Mouse (Mus musculus) thymus, adult 18-20 months (tissue): ENCODE results near the gene Ephb1.
A peak's percentile ranks its signal among the peaks of the same experiment; 100 is the strongest.

Experiments used
- DNase-seq, 2 experiments: peaks; one replicate each; pipeline ENCODE4 v3.0.0; 2022; ENCODE audit warnings: mixed read lengths in 2 of 2

The Ephb1 gene

GRCm38 (mm10) chr9:102354561-102354973 is at the start of gene Ephb1:
Gene Ephb1, minus strand, starts transcription at chr9:102354693.
- peak in 1 of 2 experiments; percentile 5 for DNase-seq

- no peak for DNase-seq
Observed at GRCm38 (mm10) chr9:102403086-102404021, 48.9 kb upstream of the Ephb1 start.

DNA sequence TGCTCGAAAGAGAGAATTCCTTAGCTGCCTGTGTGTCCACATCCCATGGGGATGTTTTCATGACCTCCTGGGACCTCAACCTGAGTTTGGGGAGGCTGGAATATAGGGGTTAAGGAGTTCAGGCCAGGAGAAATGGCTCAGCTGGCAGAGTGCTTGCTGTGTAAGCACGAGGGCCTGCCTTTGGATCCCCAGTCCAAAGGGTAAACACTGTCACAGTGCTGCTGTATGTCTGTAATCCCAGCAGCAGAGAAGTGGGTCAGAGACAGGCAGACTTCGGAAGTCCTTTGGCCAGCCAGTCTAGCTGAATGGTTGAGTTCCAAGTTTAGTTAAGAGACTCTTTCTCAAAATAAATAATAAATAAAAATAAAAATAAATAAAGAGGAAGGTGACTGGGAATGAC is 48.2 kb upstream of the Ephb1 start:
- no peak for DNase-seq

- no peak for DNase-seq
Observed at GRCm38 (mm10) chr9:102388266-102388665, 33.8 kb upstream of the Ephb1 start.

DNA sequence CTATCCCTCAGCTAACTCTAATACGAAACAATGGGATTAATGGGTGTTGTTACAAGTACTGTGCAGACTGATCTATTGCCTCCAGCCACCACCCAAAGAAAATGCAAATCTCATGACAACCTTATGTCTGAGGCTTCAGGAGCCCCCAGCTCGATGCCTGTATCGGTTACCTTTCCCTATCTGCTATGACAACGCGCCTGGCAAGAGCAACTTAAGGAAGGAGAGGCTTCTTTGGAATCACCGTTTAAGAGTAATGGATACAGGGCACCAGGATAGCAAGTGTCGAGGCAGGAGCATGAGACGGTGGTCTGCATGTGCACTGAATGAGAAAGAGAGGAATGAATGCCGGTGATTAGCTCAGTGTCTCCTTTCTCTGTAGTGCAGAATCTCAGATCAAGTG is 32.3 kb upstream of the Ephb1 start:
- no peak for DNase-seq

- no peak for DNase-seq
Observed at GRCm38 (mm10) chr9:102380235-102380634, 25.7 kb upstream of the Ephb1 start.

DNA sequence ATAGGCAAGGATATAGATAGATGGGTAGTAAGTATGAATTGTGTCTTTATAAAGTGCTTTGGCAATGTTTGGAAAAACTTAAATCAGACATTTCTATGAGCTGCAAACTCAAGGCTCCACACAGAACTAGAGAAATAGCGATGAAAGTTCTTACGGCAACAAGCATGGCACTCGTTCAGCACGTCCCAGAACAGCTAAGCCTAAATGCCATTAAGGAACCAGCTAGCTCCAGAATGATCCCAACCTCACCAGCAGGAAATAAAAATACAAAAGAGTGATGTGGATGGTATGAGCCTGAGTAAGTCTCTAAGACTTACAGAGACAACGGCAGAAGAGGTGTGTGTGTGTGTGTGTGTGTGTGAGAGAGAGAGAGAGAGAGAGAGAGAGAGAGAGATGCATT is 20.2 kb upstream of the Ephb1 start:
- no peak for DNase-seq

GRCm38 (mm10) chr9:102373886-102374285 is 19.4 kb upstream of the Ephb1 start:
- DNase-seq = no peak

DNA sequence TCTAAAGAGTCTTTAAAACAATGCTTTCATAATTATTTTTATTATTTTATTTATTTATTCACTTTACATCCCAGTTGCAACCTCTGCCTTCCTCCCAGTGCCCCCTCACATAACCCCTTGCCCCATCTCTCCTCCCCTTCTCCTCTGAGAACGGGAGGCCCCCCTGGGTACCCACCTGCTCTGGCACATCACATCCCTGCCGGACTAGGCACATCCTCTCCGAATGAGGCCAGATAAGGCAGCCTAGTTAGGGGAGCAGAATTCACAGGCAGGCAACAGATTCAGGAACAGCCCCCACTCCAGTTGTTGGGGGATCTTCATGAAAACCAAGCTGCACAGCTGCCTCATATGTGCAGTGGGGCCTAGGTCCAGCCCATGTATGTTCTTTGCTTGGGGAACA is 17.4 kb upstream of the Ephb1 start:
- DNase-seq = no peak

DNA sequence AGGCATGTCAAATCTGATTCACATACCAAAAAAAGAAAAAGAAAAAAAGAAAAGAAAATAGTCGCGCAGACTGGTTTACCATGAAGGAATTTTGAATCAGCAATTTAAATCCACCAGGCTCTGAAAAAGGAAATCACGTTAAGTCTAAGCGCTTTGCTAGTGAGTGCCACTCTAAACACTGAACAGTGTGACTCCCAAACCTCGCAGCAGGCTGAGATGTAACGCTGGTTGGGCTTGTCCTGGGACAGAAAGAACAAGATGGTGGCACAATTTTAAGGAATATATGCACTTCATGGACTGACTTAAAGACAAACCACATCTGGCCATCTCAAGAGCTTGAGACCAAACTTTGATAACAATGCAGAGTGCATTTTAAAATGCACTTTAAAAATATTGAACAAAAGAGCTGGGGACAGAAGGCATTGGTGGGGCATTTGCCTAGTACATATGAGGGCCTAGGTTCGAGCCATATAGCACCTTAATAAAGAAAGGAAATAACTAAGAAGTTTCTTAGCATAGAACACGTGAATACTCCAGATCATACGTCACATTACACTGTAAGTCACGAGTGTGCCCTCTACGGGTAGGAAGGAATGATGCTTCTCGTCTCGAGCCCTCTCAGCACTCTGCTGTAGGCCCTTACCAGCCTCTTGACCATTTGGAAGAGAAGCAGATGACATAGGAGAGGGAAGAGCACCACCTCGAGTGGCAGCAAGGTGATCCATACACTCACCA is 16.7 kb upstream of the Ephb1 start:
- DNase-seq = no peak

DNA sequence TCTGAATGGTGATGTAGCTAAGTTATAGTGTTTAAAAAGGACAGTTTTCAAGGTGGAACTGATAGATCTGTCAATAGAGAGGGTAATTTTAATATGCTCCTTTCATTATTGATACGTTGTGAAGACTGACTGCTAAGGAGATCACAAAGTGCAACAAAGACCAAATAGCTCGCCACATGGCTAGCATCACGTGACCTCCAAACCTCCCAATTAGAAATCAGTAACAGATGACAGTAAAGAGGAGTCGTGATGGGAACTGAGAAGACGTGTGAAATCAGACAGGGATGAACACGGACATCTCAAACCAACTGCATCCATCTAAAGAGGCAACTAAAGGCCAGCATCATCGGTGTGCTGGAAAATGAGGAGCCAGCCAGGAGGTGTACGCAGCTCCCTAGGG is 15.6 kb upstream of the Ephb1 start:
- DNase-seq = no peak

GRCm38 (mm10) chr9:102369141-102369540 is 14.6 kb upstream of the Ephb1 start:
- DNase-seq = no peak

DNA sequence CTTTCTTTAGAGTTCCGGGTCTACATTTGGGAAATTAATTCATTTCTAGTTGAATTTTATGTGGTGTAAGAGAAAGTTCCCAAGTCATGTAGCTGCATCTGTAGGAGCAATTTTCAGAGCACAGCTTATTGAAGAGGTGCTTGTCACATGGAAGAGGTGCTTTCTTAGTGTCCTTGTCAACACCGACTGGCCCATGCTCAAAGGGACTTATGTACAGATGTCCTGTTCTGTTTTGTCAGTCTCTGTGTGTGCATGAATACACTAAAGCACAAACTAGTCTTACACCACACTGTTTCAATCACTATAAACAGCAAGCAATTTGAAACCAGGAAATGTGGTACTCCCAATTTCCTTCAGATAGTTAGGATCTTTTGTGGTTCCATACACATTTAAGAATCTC is 13.3 kb upstream of the Ephb1 start:
- DNase-seq = no peak

DNA sequence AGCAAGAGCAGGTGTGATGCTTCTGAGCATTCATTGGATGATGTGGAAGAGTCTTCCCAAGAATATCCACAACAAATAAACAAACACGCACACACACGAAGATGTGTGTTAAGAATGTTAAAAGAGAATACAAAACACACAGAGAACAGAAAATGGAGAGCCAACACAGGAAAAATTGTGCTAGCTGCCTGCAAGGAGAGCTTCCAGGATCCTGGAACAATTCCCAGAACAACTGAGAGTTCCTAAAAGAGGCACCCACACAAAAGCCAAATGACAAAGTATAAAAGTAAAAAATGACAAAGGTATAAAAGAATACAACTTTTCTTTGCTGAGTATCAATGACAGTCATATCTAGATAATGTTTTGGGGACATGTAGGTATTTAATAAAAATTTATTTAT is 11.0 kb upstream of the Ephb1 start:
- DNase-seq = no peak

DNA sequence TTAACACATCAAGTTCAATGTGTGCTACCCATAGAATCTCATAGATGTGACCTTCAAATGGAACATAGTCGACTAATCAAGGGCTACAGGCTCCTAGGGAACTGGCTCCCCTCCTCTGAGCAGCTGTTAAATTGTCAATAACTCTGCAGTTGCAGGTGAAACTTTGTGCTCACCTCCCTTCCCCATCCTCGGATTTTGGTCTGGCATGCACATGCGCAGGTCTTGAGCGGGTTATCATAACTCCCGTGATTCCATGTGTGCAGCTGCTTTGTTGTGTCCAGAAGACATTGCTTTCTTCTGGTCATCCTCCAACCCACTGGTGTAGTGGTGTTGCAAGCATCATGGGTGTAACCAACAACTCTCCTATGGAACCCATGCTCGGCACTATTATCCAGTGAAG is 4.8 kb upstream of the Ephb1 start:
- no peak for DNase-seq

GRCm38 (mm10) chr9:102358711-102359110 is 4.2 kb upstream of the Ephb1 start:
- DNase-seq = no peak

DNA sequence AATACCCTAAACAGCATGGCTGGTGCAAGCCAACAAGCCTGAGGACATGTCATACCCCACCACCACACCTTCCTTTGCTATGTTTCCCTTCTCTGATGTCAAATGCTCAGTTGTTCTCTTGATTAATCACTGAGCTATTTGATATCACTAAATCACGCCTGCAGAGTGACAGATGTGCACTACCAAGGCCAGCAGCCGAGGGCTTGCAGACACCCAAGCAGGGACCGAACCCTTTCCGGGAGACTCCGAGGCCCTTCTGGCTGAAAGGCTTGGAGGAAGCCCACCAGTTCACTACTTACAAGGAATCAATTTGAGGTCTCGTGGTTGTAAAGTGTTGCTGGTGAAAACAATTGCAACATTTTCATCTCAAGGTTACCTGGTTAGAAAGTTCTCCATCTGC is 3.5 kb upstream of the Ephb1 start:
- no peak for DNase-seq

DNA sequence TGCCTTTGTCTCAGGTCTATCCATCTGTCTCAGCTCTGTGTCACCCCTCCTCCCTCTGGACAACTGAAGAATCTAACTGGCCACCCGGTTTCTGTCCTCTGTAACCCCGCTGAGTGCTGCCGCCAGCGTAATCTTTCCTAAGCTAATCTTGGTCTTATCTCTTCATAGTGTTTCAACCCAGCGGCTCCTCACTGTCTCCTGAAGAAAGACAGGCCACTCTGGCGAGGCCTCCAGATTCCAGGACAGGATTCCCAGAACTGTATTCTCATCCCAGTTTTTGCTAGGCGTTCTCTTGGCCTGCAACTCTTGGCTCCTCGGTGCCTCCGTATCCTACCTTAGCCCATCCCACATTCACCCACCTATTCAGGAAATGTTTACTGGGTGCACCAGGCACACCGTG is 2.0 kb upstream of the Ephb1 start:
- DNase-seq = no peak

DNA sequence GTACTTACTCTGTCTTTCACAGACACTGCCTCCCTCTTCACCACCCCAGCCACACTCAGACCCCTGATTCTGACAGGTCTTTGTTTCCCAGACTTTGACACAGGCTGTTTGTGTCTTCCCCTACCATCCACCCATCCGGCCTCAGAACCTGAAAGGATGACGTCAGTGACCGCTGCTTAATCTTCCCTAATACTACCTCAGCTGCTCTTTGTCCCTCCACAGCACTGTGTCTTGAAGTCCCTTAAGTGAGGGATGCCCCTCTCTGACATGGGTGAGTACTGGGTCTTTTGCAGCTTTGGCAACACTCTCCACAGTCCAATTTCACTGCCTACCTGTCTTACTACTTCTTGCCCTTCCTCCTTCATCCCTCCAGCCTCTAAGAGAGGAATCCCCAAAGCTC is 1.2 kb upstream of the Ephb1 start:
- DNase-seq = no peak

- no peak for DNase-seq
Observed at GRCm38 (mm10) chr9:102353636-102354491, 629 bp downstream of the Ephb1 start.

GRCm38 (mm10) chr9:102353056-102353635 is 1.3 kb downstream of the Ephb1 start:
- DNase-seq = no peak

GRCm38 (mm10) chr9:102352186-102353055 is 2.1 kb downstream of the Ephb1 start:
- DNase-seq = no peak
